Mouse (Mus musculus): ENCODE results near the gene Kif1a.

- TF ChIP-seq TAL1 (IDR thresholded peaks at IDR 0.05; ENCODE audit: low read length) (no peak), GATA1 (IDR thresholded peaks at IDR 0.05; ENCODE audit: low read length) (no peak)
Observed at GRCm38 (mm10) chr1:93100576-93101491, 917 bp downstream of the Kif1a start.

Data from erythroblast, embryonic 14.5 days (primary cell).